Mouse (Mus musculus) embryonic facial prominence, embryonic 11.5 days (tissue): ENCODE measurements around the gene Ercc8. TPM values are rescaled to one million over a fixed set of nuclear protein-coding genes. Genes with fewer than 3 reads are reported as not detected.

Experiments
- ATAC-seq: fragments of 200-750 bp; cut with Nextera tagmentation; replicated peaks from 2 replicates; pipeline ENCODE4 v1.8.0; 2017; ENCODE audit warnings: low read depth; ENCODE audit not compliant: insufficient number of reproducible peaks, low FRiP score, low TSS enrichment
- DNase-seq: peaks from one replicate; pipeline ENCODE4 v3.0.0-alpha.2; 2015; ENCODE audit warnings: low spot score
- H3K27ac ChIP-seq: fragments of 300-500 bp; sonication (generic); replicated peaks from 2 replicates; pipeline ENCODE4 v1.5.1; 2014; ENCODE audit warnings: mild to moderate bottlenecking, low read depth, low read length, control low read depth
- H3K27me3 ChIP-seq: fragments of 300-500 bp; sonication (generic); 2 replicates; pipeline ENCODE4 v1.6.1; 2014; ENCODE audit warnings: mild to moderate bottlenecking, low read length, moderate library complexity, mixed read lengths; ENCODE audit not compliant: control insufficient read depth, insufficient read depth
- H3K36me3 ChIP-seq: fragments of 300-500 bp; sonication (generic); replicated peaks from 2 replicates; pipeline ENCODE4 v1.6.1; 2014; ENCODE audit warnings: low read depth, mild to moderate bottlenecking, low read length, moderate library complexity, mixed read lengths; ENCODE audit not compliant: control insufficient read depth, insufficient read depth
- H3K4me1 ChIP-seq: fragments of 300-500 bp; sonication (generic); 2 replicates; pipeline ENCODE4 v1.6.1; 2014; ENCODE audit warnings: low read length, mixed read lengths; ENCODE audit not compliant: control insufficient read depth, insufficient read depth
- H3K4me2 ChIP-seq: fragments of 300-500 bp; sonication (generic); 2 replicates; pipeline ENCODE4 v1.6.1; 2014; ENCODE audit warnings: low read depth, mild to moderate bottlenecking, control low read depth, low read length, moderate library complexity
- H3K4me3 ChIP-seq: fragments of 300-500 bp; sonication (generic); 2 replicates; pipeline ENCODE4 v1.5.1; 2014; ENCODE audit warnings: low read depth, low read length, control low read depth
- H3K9ac ChIP-seq: fragments of 300-500 bp; sonication (generic); replicated peaks from 2 replicates; pipeline ENCODE4 v1.6.1; 2014; ENCODE audit warnings: mild to moderate bottlenecking, control low read depth, low read length
- H3K9me3 ChIP-seq: fragments of 300-500 bp; sonication (generic); replicated peaks from 2 replicates; pipeline ENCODE4 v1.6.1; 2016; ENCODE audit warnings: mild to moderate bottlenecking, low read length, inconsistent platforms, mixed read lengths; ENCODE audit not compliant: control insufficient read depth
- WGBS: fragments of 180-500 bp; shearing (Covaris S2); extraction: QIAGEN DNeasy Blood & Tissue Kit; methylation state at CpG from one replicate; pipeline ENCODE4 v1.1.7; 2014; 5-methylcytosine and 5-hydroxymethylcytosine counted together
- polyA plus RNA-seq: library from polyadenylated mRNA; unstranded; fragments of >200 nt; fragmentation: Nextera tagmentation; extraction: Ambion mirVana; gene quantifications from 2 replicates; pipeline ENCODE4 v1.2.1, GENCODE M21; 2014

Gene Ercc8
- polyA plus RNA-seq, 1 experiment from 2014 or later: 25.7 TPM

DNA sequence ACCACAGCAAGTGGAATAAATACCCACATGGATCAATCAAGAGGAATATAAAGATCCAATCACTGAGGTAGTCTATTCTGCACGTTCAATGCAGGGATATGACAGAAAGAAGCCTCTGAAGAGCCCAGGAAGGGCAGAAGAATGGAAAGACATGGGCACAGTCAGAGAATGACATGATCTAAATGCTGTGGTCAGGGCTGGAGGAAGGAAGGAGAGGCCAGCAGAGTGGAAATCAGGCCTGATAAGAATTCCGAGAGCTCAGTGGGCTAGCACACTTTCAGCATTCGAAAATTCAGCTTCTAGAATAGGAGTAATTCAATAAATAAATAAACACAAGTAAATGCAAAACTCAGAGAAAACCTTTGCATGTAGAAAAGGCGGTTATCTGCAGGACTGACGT is 83.2 kb downstream of the Ercc8 start:
- no peaks in the 10 kb centered on the region for H3K36me3 ChIP-seq
- 75% methylated on average over 5 of the region's 5 CpGs for WGBS

More for the DNA sequence above, 83.2 kb downstream of the Ercc8 start:
- ATAC-seq (no peak), DNase-seq (no peak)
- no peak overlapping the region for H3K9ac ChIP-seq
- no peaks in the 10 kb centered on the region for H3K27me3 ChIP-seq
- H3K27ac ChIP-seq: no peak overlapping the region
- no peaks in the 10 kb centered on the region for H3K4me1 ChIP-seq
- H3K4me3 ChIP-seq: no peak overlapping the region
- H3K9me3 ChIP-seq: no peaks in the 10 kb centered on the region
- H3K4me2 ChIP-seq: no peak overlapping the region

Other genes with a start within 250 kb of the Ercc8 start
- 66.3 and 71.4 TPM in 2 replicates for gene Smim15, start 114.3 kb upstream of the Ercc8 start, polyA plus RNA-seq
- gene Ndufaf2, start 108 bp upstream of the Ercc8 start, polyA plus RNA-seq: 99.9 and 112 TPM in 2 replicates
- 1.8 and 1.9 TPM in 2 replicates for gene Elovl7, start 55.7 kb downstream of the Ercc8 start, polyA plus RNA-seq
- gene Depdc1b, start 157.6 kb downstream of the Ercc8 start, polyA plus RNA-seq: 15.7 and 19.2 TPM in 2 replicates